ENCODE assay signal across 13 mouse cellular contexts in the genomic region with DNA sequence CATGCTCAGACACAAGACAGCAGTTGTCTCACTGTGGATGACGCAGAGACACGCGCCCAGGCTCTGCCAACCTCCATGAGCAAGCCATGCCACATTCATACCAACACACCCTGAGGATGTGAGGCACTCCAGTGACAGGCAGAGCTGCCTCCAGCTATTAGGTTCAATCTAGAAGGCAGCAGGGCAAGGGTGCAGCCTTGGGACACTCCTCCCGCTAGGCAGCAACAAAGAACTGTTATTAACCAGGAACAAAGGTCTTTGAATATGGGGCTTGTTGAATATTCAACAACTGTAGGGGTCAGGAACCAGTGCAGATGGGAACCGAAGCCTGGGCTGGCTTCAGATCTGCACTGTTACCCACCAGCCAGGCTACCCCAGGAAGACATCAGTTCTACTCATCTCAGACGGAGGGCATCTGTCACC. TPM values are rescaled to one million over a fixed set of nuclear protein-coding genes. Genes with fewer than 3 reads are reported as not detected.
DNase-seq lines count a peak whose midpoint lies in the region; ATAC-seq and TF ChIP-seq lines count a peak whose summit lies in the region.
"Had no signal": no experiment of that assay in that cellular context is flagged by ENCODE, and none has a peak within 500 bp of the region (broad histone marks: within the 10 kb centered on the region; RNA-seq: fewer than 3 reads in every experiment).

No protein-coding gene starts in this region.

- 57% methylated on average over 6 of the region's 6 CpGs for WGBS in neural tube, embryonic 11.5 days
- 40% methylated on average over 6 of the region's 6 CpGs for WGBS in neural tube, embryonic 15.5 days
- 68% methylated on average over 6 of the region's 6 CpGs for WGBS in embryonic facial prominence, embryonic 11.5 days
- 36% methylated on average over 6 of the region's 6 CpGs for WGBS in forebrain, postnatal 0 days
- WGBS in olfactory bulb, adult 2 months = 52% methylated on average over 6 of the region's 6 CpGs

- peak overlapping the region; percentile 40 for H3K27ac ChIP-seq in neural tube, embryonic 11.5 days (ENCODE audit: low read depth, low read length)
- H3K27ac ChIP-seq in neural tube, embryonic 15.5 days (replicated peaks) = no peak overlapping the region
- no peak overlapping the region for H3K27ac ChIP-seq in embryonic facial prominence, embryonic 11.5 days (replicated peaks; ENCODE audit: low read depth, low read length)
- H3K27ac ChIP-seq in forebrain, postnatal 0 days (ENCODE audit: low read depth, low read length) = no peak overlapping the region
- 0 out of 2 replicates have a peak overlapping the region, but pooled peaks have one; percentile 13 for H3K27ac ChIP-seq in olfactory bulb, adult 2 months (ENCODE audit: insufficient read depth, low read depth, low read length)
- H3K27ac ChIP-seq: gastrocnemius, adult 2 months; liver, embryonic 15.5 days had no signal

- H3K9me3 ChIP-seq in neural tube, embryonic 11.5 days (ENCODE audit: control insufficient read depth, low read length) = no peaks in the 10 kb centered on the region
- no peaks in the 10 kb centered on the region for H3K9me3 ChIP-seq in neural tube, embryonic 15.5 days (replicated peaks)
- H3K9me3 ChIP-seq in embryonic facial prominence, embryonic 11.5 days (replicated peaks; ENCODE audit: control insufficient read depth, low read length) = no peaks in the 10 kb centered on the region
- 0 out of 2 replicates have a peak, but pooled peaks cover 4% of the 10 kb centered on the region for H3K9me3 ChIP-seq in forebrain, postnatal 0 days (ENCODE audit: low read length)
- H3K9me3 ChIP-seq: liver, embryonic 15.5 days had no signal

- H3K4me1 ChIP-seq in neural tube, embryonic 11.5 days (ENCODE audit: control insufficient read depth, insufficient read depth, low read length) = 0 out of 2 replicates have a peak, but pooled peaks cover 3% of the 10 kb centered on the region
- H3K4me1 ChIP-seq in neural tube, embryonic 15.5 days = no peaks in the 10 kb centered on the region
- H3K4me1 ChIP-seq in embryonic facial prominence, embryonic 11.5 days (ENCODE audit: control insufficient read depth, insufficient read depth, low read length) = no peaks in the 10 kb centered on the region
- no peaks in the 10 kb centered on the region for H3K4me1 ChIP-seq in forebrain, postnatal 0 days (ENCODE audit: insufficient read depth)
- peaks cover 4% of the 10 kb centered on the region; the same call in 1 of the 2 replicates for H3K4me1 ChIP-seq in olfactory bulb, adult 2 months (ENCODE audit: control insufficient read depth, insufficient read depth, low read length)
- H3K4me1 ChIP-seq: liver, embryonic 15.5 days had no signal

- no peak for TF ChIP-seq POLR2A in olfactory bulb, adult 2 months (IDR thresholded peaks at IDR 0.05; ENCODE audit: insufficient read depth, low read depth, low read length)

- no peak overlapping the region for H3K9ac ChIP-seq in neural tube, embryonic 11.5 days (ENCODE audit: low read length)
- no peak overlapping the region for H3K9ac ChIP-seq in neural tube, embryonic 15.5 days (replicated peaks)
- no peak overlapping the region for H3K9ac ChIP-seq in embryonic facial prominence, embryonic 11.5 days (replicated peaks; ENCODE audit: low read length)
- H3K9ac ChIP-seq in forebrain, postnatal 0 days = no peak overlapping the region
- H3K9ac ChIP-seq: liver, embryonic 15.5 days had no signal

- DNase-seq in neural tube, embryonic 11.5 days (ENCODE audit: low spot score) = peak; percentile 46
- DNase-seq in embryonic facial prominence, embryonic 11.5 days (ENCODE audit: low spot score) = no peak
- no peak for DNase-seq in forebrain, postnatal 0 days
- DNase-seq in gastrocnemius, postnatal 10 days = no peak
- no peak for DNase-seq in lung, postnatal 25 days (ENCODE audit: low spot score)
- DNase-seq: adrenal gland, postnatal 14 days; gastrocnemius, adult 2 months; kidney, postnatal 4 days; right cerebral cortex, postnatal 4 days had no signal

- H3K4me3 ChIP-seq in neural tube, embryonic 11.5 days (ENCODE audit: low read depth, low read length) = no peak overlapping the region
- H3K4me3 ChIP-seq in neural tube, embryonic 15.5 days (replicated peaks) = no peak overlapping the region
- no peak overlapping the region for H3K4me3 ChIP-seq in embryonic facial prominence, embryonic 11.5 days (ENCODE audit: low read depth, low read length)
- H3K4me3 ChIP-seq in forebrain, postnatal 0 days (ENCODE audit: low read depth, low read length) = no peak overlapping the region
- H3K4me3 ChIP-seq in olfactory bulb, adult 2 months (ENCODE audit: insufficient read depth, low read depth, low read length) = no peak overlapping the region
- H3K4me3 ChIP-seq: gastrocnemius, adult 2 months; liver, embryonic 15.5 days had no signal

- no peaks in the 10 kb centered on the region for H3K36me3 ChIP-seq in neural tube, embryonic 11.5 days (ENCODE audit: control insufficient read depth, insufficient read depth, low read length)
- H3K36me3 ChIP-seq in neural tube, embryonic 15.5 days = peaks cover 3% of the 10 kb centered on the region
- H3K36me3 ChIP-seq in embryonic facial prominence, embryonic 11.5 days (replicated peaks; ENCODE audit: control insufficient read depth, insufficient read depth, low read depth, low read length) = no peaks in the 10 kb centered on the region
- peaks cover 8% of the 10 kb centered on the region for H3K36me3 ChIP-seq in forebrain, postnatal 0 days (ENCODE audit: insufficient read depth)
- H3K36me3 ChIP-seq: liver, embryonic 15.5 days had no signal

- peak; percentile 70 for ATAC-seq in neural tube, embryonic 11.5 days (ENCODE audit: insufficient read depth, low FRiP score, low TSS enrichment)
- ATAC-seq in neural tube, embryonic 15.5 days (ENCODE audit: low FRiP score) = no peak
- ATAC-seq in embryonic facial prominence, embryonic 11.5 days (replicated peaks; ENCODE audit: insufficient number of reproducible peaks, low FRiP score, low TSS enrichment, low read depth) = peak; percentile 41; the same call in 1 of the 2 replicates
- peak; percentile 86 for ATAC-seq in forebrain, postnatal 0 days

- no peak overlapping the region for H3K4me2 ChIP-seq in neural tube, embryonic 11.5 days (ENCODE audit: low read depth)
- no peak overlapping the region for H3K4me2 ChIP-seq in neural tube, embryonic 15.5 days
- H3K4me2 ChIP-seq in embryonic facial prominence, embryonic 11.5 days (ENCODE audit: low read depth, low read length) = no peak overlapping the region
- H3K4me2 ChIP-seq in forebrain, postnatal 0 days (ENCODE audit: low read depth) = no peak overlapping the region
- H3K4me2 ChIP-seq: liver, embryonic 15.5 days had no signal

- TF ChIP-seq CTCF in forebrain, postnatal 0 days (IDR thresholded peaks at IDR 0.05; ENCODE audit: low read depth) = no peak
- no peak for TF ChIP-seq CTCF in olfactory bulb, adult 2 months (IDR thresholded peaks at IDR 0.05; ENCODE audit: insufficient read depth, low read depth, low read length)

- no peaks in the 10 kb centered on the region for H3K27me3 ChIP-seq in neural tube, embryonic 11.5 days (ENCODE audit: control insufficient read depth, insufficient read depth, low read length)
- no peaks in the 10 kb centered on the region for H3K27me3 ChIP-seq in neural tube, embryonic 15.5 days (replicated peaks)
- no peaks in the 10 kb centered on the region for H3K27me3 ChIP-seq in embryonic facial prominence, embryonic 11.5 days (ENCODE audit: control insufficient read depth, insufficient read depth, low read length)
- H3K27me3 ChIP-seq in forebrain, postnatal 0 days (ENCODE audit: insufficient read depth, low read length) = no peaks in the 10 kb centered on the region
- H3K27me3 ChIP-seq: liver, embryonic 15.5 days had no signal

RNA-seq across cellular contexts. Expression of gene Tmc7, which starts 15.4 kb away (rescaled TPM):
- polyA plus RNA-seq in neural tube, embryonic 11.5 days (2014; fragmentation: Nextera tagmentation; extraction: Ambion mirVana) = 9.5 and 10.5 TPM in 2 replicates
- polyA plus RNA-seq in neural tube, embryonic 15.5 days (2015; fragmentation: Nextera tagmentation; extraction: Ambion mirVana) = 5.5 and 6.2 TPM in 2 replicates
- 5.9 and 7.3 TPM in 2 replicates for polyA plus RNA-seq in embryonic facial prominence, embryonic 11.5 days (2014; fragmentation: Nextera tagmentation; extraction: Ambion mirVana)
- total RNA-seq in forebrain, postnatal 0 days (2014; rRNA removed) = 10.1 and 10.3 TPM in 2 replicates
- 2.7 and 4.2 TPM in 2 replicates for polyA plus RNA-seq in forebrain, postnatal 0 days (2015; fragmentation: Nextera tagmentation; extraction: Ambion mirVana)
- not detected in 2 replicates for polyA plus RNA-seq in olfactory bulb, adult 2 months (2012; ENCODE audit: insufficient read depth, insufficient read length, low replicate concordance, missing spikeins)
- total RNA-seq in gastrocnemius, postnatal 10 days (2021) = 1 to 10 TPM; 7.2 to 7.5 TPM
- total RNA-seq: MEL had no signal

RNA-seq across cellular contexts. Expression of gene Tmc5, which starts 28.0 kb away (rescaled TPM):
- polyA plus RNA-seq in neural tube, embryonic 11.5 days (2014; fragmentation: Nextera tagmentation; extraction: Ambion mirVana) = 0.17 and 0.19 TPM in 2 replicates
- polyA plus RNA-seq in neural tube, embryonic 15.5 days (2015; fragmentation: Nextera tagmentation; extraction: Ambion mirVana) = 0.33 and 1.8 TPM in 2 replicates
- 0.15 TPM in 1 of 2 replicates, not detected in the other for polyA plus RNA-seq in embryonic facial prominence, embryonic 11.5 days (2014; fragmentation: Nextera tagmentation; extraction: Ambion mirVana)
- total RNA-seq in forebrain, postnatal 0 days (2014; rRNA removed) = 0.38 and 0.46 TPM in 2 replicates
- 0.05 and 0.19 TPM in 2 replicates for polyA plus RNA-seq in forebrain, postnatal 0 days (2015; fragmentation: Nextera tagmentation; extraction: Ambion mirVana)
- polyA plus RNA-seq in olfactory bulb, adult 2 months (2012; ENCODE audit: insufficient read depth, insufficient read length, low replicate concordance, missing spikeins) = not detected in 2 replicates
- under 1 TPM; 0.33 to 0.61 TPM for total RNA-seq in gastrocnemius, postnatal 10 days (2021)
- total RNA-seq: gastrocnemius, adult 2 months; MEL had no signal

RNA-seq across cellular contexts. Expression of gene Coq7, which starts 36.0 kb away (rescaled TPM):
- polyA plus RNA-seq in neural tube, embryonic 11.5 days (2014; fragmentation: Nextera tagmentation; extraction: Ambion mirVana) = 118 and 127 TPM in 2 replicates
- 107 and 113 TPM in 2 replicates for polyA plus RNA-seq in neural tube, embryonic 15.5 days (2015; fragmentation: Nextera tagmentation; extraction: Ambion mirVana)
- 107 and 110 TPM in 2 replicates for polyA plus RNA-seq in embryonic facial prominence, embryonic 11.5 days (2014; fragmentation: Nextera tagmentation; extraction: Ambion mirVana)
- total RNA-seq in forebrain, postnatal 0 days (2014; rRNA removed) = 47.6 and 48.3 TPM in 2 replicates
- polyA plus RNA-seq in forebrain, postnatal 0 days (2015; fragmentation: Nextera tagmentation; extraction: Ambion mirVana) = 115 and 134 TPM in 2 replicates
- polyA plus RNA-seq in olfactory bulb, adult 2 months (2012; ENCODE audit: insufficient read depth, insufficient read length, low replicate concordance, missing spikeins) = not detected in 2 replicates
- total RNA-seq in gastrocnemius, postnatal 10 days (2021) = 10 to 100 TPM; 61.9 to 80.5 TPM

Comparison
In these comparisons a context has a peak if more than half of its experiments do, and no peak if none do; other contexts are left out.
1. H3K27ac ChIP-seq: peak in neural tube, embryonic 11.5 days (single experiment) and olfactory bulb, adult 2 months (single experiment); none in neural tube, embryonic 15.5 days (single experiment), embryonic facial prominence, embryonic 11.5 days (single experiment) and forebrain, postnatal 0 days (single experiment).